8 mouse cellular contexts compared by ENCODE assay signal in the genomic region with DNA sequence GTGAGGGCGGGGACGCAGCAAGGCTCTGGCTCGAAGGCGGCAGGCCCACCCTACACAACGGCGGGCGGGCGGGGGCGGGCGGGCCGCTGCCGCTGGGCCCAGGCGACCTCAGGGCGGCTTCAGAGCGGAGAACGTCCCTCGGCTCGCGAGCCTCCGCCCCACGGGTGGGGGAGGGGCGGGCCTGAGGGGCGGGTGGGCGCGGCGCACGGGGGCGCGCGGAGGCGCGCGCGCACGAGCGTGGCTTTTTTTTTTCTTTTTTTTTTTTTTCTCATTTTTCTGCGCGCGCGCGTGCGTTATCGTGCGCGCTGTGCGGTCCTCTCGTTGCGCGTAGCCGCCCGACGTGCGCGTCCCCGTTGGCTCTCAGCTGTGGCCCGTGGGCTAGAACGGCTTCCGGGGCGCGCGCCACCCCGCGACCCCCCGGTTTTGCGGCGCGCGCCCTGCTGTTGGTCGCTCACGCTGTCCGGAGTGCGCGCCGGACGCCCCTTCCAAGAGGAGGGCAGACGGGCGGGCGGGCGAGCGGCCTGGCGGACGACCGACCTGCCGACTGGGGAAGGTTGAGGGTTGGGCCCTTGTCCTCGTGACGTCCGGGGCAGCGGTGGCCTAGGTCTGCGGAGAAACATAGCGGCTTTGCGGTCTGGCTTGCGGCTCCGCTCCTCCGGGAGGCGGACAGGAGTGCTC. TPM values are rescaled to one million over a fixed set of nuclear protein-coding genes. Genes with fewer than 3 reads are reported as not detected.
DNase-seq lines count a peak whose midpoint lies in the region; ATAC-seq and TF ChIP-seq lines count a peak whose summit lies in the region.

No protein-coding gene starts in this region.

- H3K4me1 ChIP-seq in G1E (ENCODE audit: insufficient read depth, low read depth, low read length) = peaks cover 50% of the 10 kb centered on the region
- peaks cover 36% of the 10 kb centered on the region for H3K4me1 ChIP-seq in forebrain, embryonic 15.5 days
- H3K4me1 ChIP-seq in lung, embryonic 14.5 days (ENCODE audit: insufficient read depth) = peaks cover 2% of the 10 kb centered on the region; the same call in 1 of the 2 replicates

- intact Hi-C loops in heart, postnatal 36 days (cut with DNase I) = loop anchor here (2.0 kb wide), 1 partner anchor 37 kb away; no protein-coding TSS in a partner anchor

- H3K4me3 ChIP-seq in G1E (ENCODE audit: low read depth, low read length) = peak overlapping the region; percentile 96
- peak overlapping the region; percentile 96 for H3K4me3 ChIP-seq in forebrain, embryonic 15.5 days
- H3K4me3 ChIP-seq in layer of hippocampus, adult 2 months = peak overlapping the region; percentile 91
- peak overlapping the region; percentile 88 for H3K4me3 ChIP-seq in lung, embryonic 14.5 days (ENCODE audit: low read depth, low read length)

- peak; percentile 72 for DNase-seq in G1E (ENCODE audit: low spot score)
- DNase-seq in cerebellum, adult 11-12 months = peak; percentile 81
- peak; percentile 76 to 85 for DNase-seq in heart, postnatal 36 days
- DNase-seq in layer of hippocampus, adult 2 months (ENCODE audit: low spot score in 2 of 2) = peak; percentile 72 to 81
- peak; percentile 94 for DNase-seq in lung, embryonic 14.5 days
- DNase-seq in testis, postnatal 14 days (ENCODE audit: low spot score) = peak; percentile 91

- H3K36me3 ChIP-seq in G1E (replicated peaks) = peaks cover 67% of the 10 kb centered on the region
- H3K36me3 ChIP-seq in forebrain, embryonic 15.5 days = peaks cover 36% of the 10 kb centered on the region
- H3K36me3 ChIP-seq in lung, embryonic 14.5 days (ENCODE audit: insufficient read depth) = peaks cover 55% of the 10 kb centered on the region

- H3K9ac ChIP-seq in forebrain, embryonic 15.5 days (replicated peaks) = peak overlapping the region; percentile 90
- peak overlapping the region; percentile 97 for H3K9ac ChIP-seq in lung, embryonic 14.5 days

- no peaks in the 10 kb centered on the region for H3K9me3 ChIP-seq in G1E (replicated peaks)
- H3K9me3 ChIP-seq in forebrain, embryonic 15.5 days = no peaks in the 10 kb centered on the region
- H3K9me3 ChIP-seq in lung, embryonic 14.5 days (ENCODE audit: low read depth, low read length) = no peaks in the 10 kb centered on the region

- WGBS in forebrain, embryonic 15.5 days = under 1% methylated on average over 70 of the region's 95 CpGs
- WGBS in lung, embryonic 14.5 days = under 1% methylated on average over 74 of the region's 95 CpGs

- no peak for TF ChIP-seq CTCF in G1E (IDR thresholded peaks at IDR 0.05; ENCODE audit: low read depth, low read length)
- no peak for TF ChIP-seq CTCF in layer of hippocampus, adult 2 months (conservative IDR thresholded peaks at IDR 0.05)
- TF ChIP-seq CTCF in lung, embryonic 14.5 days (IDR thresholded peaks at IDR 0.05; ENCODE audit: low read depth) = no peak

- H3K27ac ChIP-seq in forebrain, embryonic 15.5 days (replicated peaks) = peak overlapping the region; percentile 99
- H3K27ac ChIP-seq in layer of hippocampus, adult 2 months = peak overlapping the region; percentile 94
- peak overlapping the region; percentile 100 for H3K27ac ChIP-seq in lung, embryonic 14.5 days (ENCODE audit: low read depth)

- H3K27me3 ChIP-seq in G1E (ENCODE audit: insufficient read depth, low read length) = no peaks in the 10 kb centered on the region
- H3K27me3 ChIP-seq in forebrain, embryonic 15.5 days = no peaks in the 10 kb centered on the region
- H3K27me3 ChIP-seq in lung, embryonic 14.5 days (ENCODE audit: insufficient read depth, low read length) = no peaks in the 10 kb centered on the region

- ATAC-seq in G1E (ENCODE audit: extremely low read depth, insufficient number of reproducible peaks, low FRiP score, poor library complexity, severe bottlenecking) = no peak
- peak; percentile 82 for ATAC-seq in forebrain, embryonic 15.5 days (replicated peaks)
- ATAC-seq in lung, embryonic 14.5 days (ENCODE audit: insufficient read depth) = peak; percentile 82
- ATAC-seq in neutrophil, adult 5-6 weeks (ENCODE audit: extremely low read depth, insufficient number of reproducible peaks, low FRiP score, poor library complexity, severe bottlenecking) = peak; percentile 15; the same call in 1 of the 2 replicates

- H3K4me2 ChIP-seq in forebrain, embryonic 15.5 days (replicated peaks) = peak overlapping the region; percentile 85
- peak overlapping the region; percentile 68 for H3K4me2 ChIP-seq in lung, embryonic 14.5 days

RNA-seq across cellular contexts. Expression of a gene that starts 0.8 kb away (rescaled TPM):
- total RNA-seq in G1E (2014; fragmentation: Nextera tagmentation) (179 and 214 TPM in 2 replicates), G1E (2017) (150 and 161 TPM in 2 replicates)
- polyA plus RNA-seq in G1E (2012) = 99.7 and 143 TPM in 2 replicates
- 146 and 148 TPM in 2 replicates for polyA plus RNA-seq in forebrain, embryonic 15.5 days (2015; fragmentation: Nextera tagmentation; extraction: Ambion mirVana)
- total RNA-seq in heart, postnatal 36 days (2021) = 10 to 100 TPM; 60.4 to 60.5 TPM
- 100 to 1,000 TPM; 161 TPM for total RNA-seq in layer of hippocampus, adult 2 months (2021)
- polyA plus RNA-seq in lung, embryonic 14.5 days (2014; fragmentation: Nextera tagmentation; extraction: Ambion mirVana) = 139 and 145 TPM in 2 replicates
- 158 TPM in 2 replicates for total RNA-seq in neutrophil, adult 5-6 weeks (2017)

RNA-seq across cellular contexts. Expression of a gene that starts 9.9 kb away (rescaled TPM):
- total RNA-seq in G1E (2014; fragmentation: Nextera tagmentation) = 320 and 349 TPM in 2 replicates
- total RNA-seq in G1E (2017) = 196 and 201 TPM in 2 replicates
- polyA plus RNA-seq in G1E (2012) = 138 and 248 TPM in 2 replicates
- 70.1 and 72.6 TPM in 2 replicates for polyA plus RNA-seq in forebrain, embryonic 15.5 days (2015; fragmentation: Nextera tagmentation; extraction: Ambion mirVana)
- total RNA-seq in heart, postnatal 36 days (2021) = 10 to 100 TPM; 78.8 to 82.3 TPM
- total RNA-seq in layer of hippocampus, adult 2 months (2021) = 10 to 100 TPM; 74.9 to 79.8 TPM
- 97.1 and 97.7 TPM in 2 replicates for polyA plus RNA-seq in lung, embryonic 14.5 days (2014; fragmentation: Nextera tagmentation; extraction: Ambion mirVana)
- 97.9 and 119 TPM in 2 replicates for total RNA-seq in neutrophil, adult 5-6 weeks (2017)

RNA-seq across cellular contexts. Expression of a gene that starts 27.0 kb away (rescaled TPM):
- total RNA-seq in G1E (2014; fragmentation: Nextera tagmentation) (70.6 and 197 TPM in 2 replicates), G1E (2017) (41.3 and 44.7 TPM in 2 replicates)
- polyA plus RNA-seq in G1E (2012) = 87.7 and 102 TPM in 2 replicates
- 90.1 and 95.4 TPM in 2 replicates for polyA plus RNA-seq in forebrain, embryonic 15.5 days (2015; fragmentation: Nextera tagmentation; extraction: Ambion mirVana)
- 100 to 1,000 TPM in 1 of 2 experiments, 10 to 100 TPM in 1; 99.1 to 105 TPM for total RNA-seq in heart, postnatal 36 days (2021)
- total RNA-seq in layer of hippocampus, adult 2 months (2021) = 100 to 1,000 TPM; 154 TPM
- 56.9 and 63.3 TPM in 2 replicates for polyA plus RNA-seq in lung, embryonic 14.5 days (2014; fragmentation: Nextera tagmentation; extraction: Ambion mirVana)
- total RNA-seq in neutrophil, adult 5-6 weeks (2017) = 105 and 106 TPM in 2 replicates

RNA-seq across cellular contexts. Expression of a gene that starts 37.9 kb away (rescaled TPM):
- 0.15 TPM in 1 of 2 replicates, not detected in the other for total RNA-seq in G1E (2014; fragmentation: Nextera tagmentation)
- total RNA-seq in G1E (2017) = 0.11 and 0.17 TPM in 2 replicates
- 0.07 TPM in 2 replicates for polyA plus RNA-seq in G1E (2012)
- 15.7 and 18.8 TPM in 2 replicates for polyA plus RNA-seq in forebrain, embryonic 15.5 days (2015; fragmentation: Nextera tagmentation; extraction: Ambion mirVana)
- total RNA-seq in heart, postnatal 36 days (2021) = 100 to 1,000 TPM; 344 to 366 TPM
- total RNA-seq in layer of hippocampus, adult 2 months (2021) = 10 to 100 TPM; 29.3 to 30.7 TPM
- 47.9 and 48.6 TPM in 2 replicates for polyA plus RNA-seq in lung, embryonic 14.5 days (2014; fragmentation: Nextera tagmentation; extraction: Ambion mirVana)
- total RNA-seq in neutrophil, adult 5-6 weeks (2017) = not detected in 2 replicates

RNA-seq across cellular contexts. Expression of a gene that starts 42.7 kb away (rescaled TPM):
- total RNA-seq in G1E (2014; fragmentation: Nextera tagmentation) (145 and 154 TPM in 2 replicates), G1E (2017) (247 and 299 TPM in 2 replicates)
- 167 and 176 TPM in 2 replicates for polyA plus RNA-seq in G1E (2012)
- polyA plus RNA-seq in forebrain, embryonic 15.5 days (2015; fragmentation: Nextera tagmentation; extraction: Ambion mirVana) = 117 and 125 TPM in 2 replicates
- 10 to 100 TPM; 48.7 to 52.2 TPM for total RNA-seq in heart, postnatal 36 days (2021)
- total RNA-seq in layer of hippocampus, adult 2 months (2021) = 10 to 100 TPM; 61.3 to 63.7 TPM
- polyA plus RNA-seq in lung, embryonic 14.5 days (2014; fragmentation: Nextera tagmentation; extraction: Ambion mirVana) = 199 and 202 TPM in 2 replicates
- 61.0 and 75.5 TPM in 2 replicates for total RNA-seq in neutrophil, adult 5-6 weeks (2017)
